Mouse (Mus musculus): Measurements from ENCODE around the gene Spdef. TPM values are rescaled to one million over a fixed set of nuclear protein-coding genes. Genes with fewer than 3 reads are reported as not detected.

Gene Spdef
- polyA plus RNA-seq, 1 experiment from 2014 or later = 1.6 TPM

DNA sequence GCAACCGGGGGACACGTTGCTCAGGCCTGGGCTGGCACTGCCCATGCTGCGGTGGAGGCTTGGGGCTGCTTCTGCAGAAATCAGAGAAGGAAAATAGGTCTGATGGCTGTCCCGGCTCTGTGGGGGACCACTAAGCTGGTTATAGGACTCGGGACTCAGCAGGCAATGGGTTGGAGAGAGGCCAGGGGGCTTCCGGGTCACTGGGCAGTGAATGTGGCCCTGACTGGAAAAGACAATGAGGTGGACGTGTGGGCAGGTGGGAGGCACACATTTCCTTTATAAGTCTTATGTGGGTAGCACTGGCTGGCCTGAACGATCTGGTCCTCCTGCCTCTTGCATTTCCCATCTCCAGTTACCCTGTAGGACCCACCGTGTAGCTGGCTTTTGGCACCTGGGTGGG is 8.4 kb downstream of the Spdef start:
- 49% methylated on average over 9 of the region's 9 CpGs for WGBS
- Histone ChIP-seq H3K27me3 (replicated peaks; ENCODE audit: control insufficient read depth, insufficient read depth, low read length) (no peaks in the 10 kb centered on the region), H3K4me2 (ENCODE audit: low read depth, low read length) (no peak overlapping the region), H3K4me1 (ENCODE audit: control insufficient read depth, insufficient read depth, low read length) (peaks cover 12% of the 10 kb centered on the region), H3K27ac (replicated peaks; ENCODE audit: low read depth, low read length) (no peak overlapping the region), H3K9me3 (ENCODE audit: control insufficient read depth, low read length) (no peaks in the 10 kb centered on the region), H3K4me3 (ENCODE audit: low read depth, low read length) (no peak overlapping the region), H3K9ac (ENCODE audit: low read depth, low read length) (no peak overlapping the region), H3K36me3 (ENCODE audit: control insufficient read depth, insufficient read depth, low read length) (no peaks in the 10 kb centered on the region)
- no peak for ATAC-seq (ENCODE audit: low read depth)
- no peak for DNase-seq (ENCODE audit: low spot score)

DNA sequence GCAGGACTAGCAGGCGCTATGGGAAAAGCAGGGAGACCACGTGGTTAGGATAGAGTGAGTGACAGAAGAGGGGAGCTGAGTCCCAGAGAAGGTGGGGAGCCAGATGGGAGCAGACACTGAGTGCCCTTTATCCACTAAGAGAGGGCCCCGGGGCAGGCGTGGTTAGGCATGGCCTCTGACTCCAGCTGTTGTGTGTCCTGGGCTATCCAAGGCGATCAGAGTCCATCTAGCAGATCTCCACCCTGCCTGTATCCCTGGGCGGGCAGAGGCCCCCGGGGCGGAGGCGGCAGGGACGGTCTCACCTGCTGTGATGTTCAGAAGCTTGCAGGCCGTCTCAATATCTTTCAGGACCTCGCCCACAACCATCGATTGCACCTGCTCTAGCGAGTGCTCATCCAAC is 9.1 kb downstream of the Spdef start:
- DNase-seq (ENCODE audit: low spot score) (no peak), ATAC-seq (ENCODE audit: low read depth) (no peak)
- WGBS = 69% methylated on average over 13 of the region's 14 CpGs
- no peak overlapping the region for H3K4me2 ChIP-seq (ENCODE audit: low read depth, low read length)
- no peaks in the 10 kb centered on the region for H3K27me3 ChIP-seq (replicated peaks; ENCODE audit: control insufficient read depth, insufficient read depth, low read length)
- peaks cover 8% of the 10 kb centered on the region for H3K4me1 ChIP-seq (ENCODE audit: control insufficient read depth, insufficient read depth, low read length)
- H3K9me3 ChIP-seq (ENCODE audit: control insufficient read depth, low read length) = no peaks in the 10 kb centered on the region
- H3K9ac ChIP-seq (ENCODE audit: low read depth, low read length) = no peak overlapping the region
- no peak overlapping the region for H3K4me3 ChIP-seq (ENCODE audit: low read depth, low read length)
- H3K36me3 ChIP-seq (ENCODE audit: control insufficient read depth, insufficient read depth, low read length) = no peaks in the 10 kb centered on the region
- no peak overlapping the region for H3K27ac ChIP-seq (replicated peaks; ENCODE audit: low read depth, low read length)

DNA sequence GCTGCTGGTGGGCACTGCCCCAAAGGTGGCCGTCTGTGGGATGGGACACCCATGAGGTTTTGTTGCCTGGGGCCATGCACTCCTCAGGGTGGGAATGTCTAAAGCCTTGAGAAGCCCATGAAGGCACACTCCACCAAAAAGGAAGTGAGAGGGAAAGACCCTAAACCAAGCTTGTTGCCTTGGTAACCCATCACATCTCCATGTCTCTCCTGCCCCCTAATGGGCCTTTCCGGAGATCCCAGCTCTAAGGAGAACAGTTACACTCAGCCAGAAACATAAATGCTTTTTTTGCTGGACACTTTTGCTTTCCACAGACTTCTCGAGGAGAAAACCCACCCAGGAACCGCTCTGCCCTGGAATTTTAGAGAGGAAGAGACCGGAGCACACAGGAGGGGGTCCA is 10.5 kb downstream of the Spdef start:
- no peak overlapping the region for H3K9ac ChIP-seq (ENCODE audit: low read depth, low read length)
- no peak overlapping the region for H3K27ac ChIP-seq (replicated peaks; ENCODE audit: low read depth, low read length)
- no peaks in the 10 kb centered on the region for H3K9me3 ChIP-seq (ENCODE audit: control insufficient read depth, low read length)
- H3K4me3 ChIP-seq (ENCODE audit: low read depth, low read length) = no peak overlapping the region
- WGBS = 48% methylated on average over 5 of the region's 5 CpGs
- DNase-seq (ENCODE audit: low spot score) (peak; percentile 35), ATAC-seq (ENCODE audit: low read depth) (no peak)
- no peaks in the 10 kb centered on the region for H3K36me3 ChIP-seq (ENCODE audit: control insufficient read depth, insufficient read depth, low read length)
- peaks cover 8% of the 10 kb centered on the region for H3K4me1 ChIP-seq (ENCODE audit: control insufficient read depth, insufficient read depth, low read length)
- no peak overlapping the region for H3K4me2 ChIP-seq (ENCODE audit: low read depth, low read length)
- no peaks in the 10 kb centered on the region for H3K27me3 ChIP-seq (replicated peaks; ENCODE audit: control insufficient read depth, insufficient read depth, low read length)

DNA sequence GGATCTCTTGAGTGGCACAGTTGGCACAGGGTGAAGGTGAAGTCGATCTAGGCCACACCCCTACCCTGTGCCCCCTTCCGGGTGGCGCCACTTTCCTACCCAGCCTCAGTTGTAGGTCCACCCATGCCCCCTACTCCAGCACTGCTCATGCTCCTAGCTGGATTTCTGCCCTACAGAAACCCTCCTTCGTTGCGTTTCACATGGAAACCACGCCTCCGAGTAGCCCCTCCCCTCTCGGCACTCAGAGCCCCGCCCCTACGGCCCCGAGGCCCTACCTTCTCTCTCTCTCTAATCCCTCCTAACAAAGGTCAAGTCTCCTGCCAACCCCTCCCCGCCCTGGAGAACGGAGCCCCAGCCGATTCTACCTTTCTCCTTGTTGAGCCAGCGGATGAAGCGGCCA is 12.0 kb downstream of the Spdef start:
- H3K9ac ChIP-seq (ENCODE audit: low read depth, low read length) = 0 out of 2 replicates have a peak overlapping the region, but pooled peaks have one; percentile 19
- 7% methylated on average over 16 of the region's 16 CpGs for WGBS
- H3K4me3 ChIP-seq (ENCODE audit: low read depth, low read length) = peak overlapping the region; percentile 28
- peaks cover 8% of the 10 kb centered on the region for H3K4me1 ChIP-seq (ENCODE audit: control insufficient read depth, insufficient read depth, low read length)
- no peaks in the 10 kb centered on the region for H3K27me3 ChIP-seq (replicated peaks; ENCODE audit: control insufficient read depth, insufficient read depth, low read length)
- ATAC-seq (ENCODE audit: low read depth) (peak; percentile 23; the same call in 1 of the 2 replicates), DNase-seq (ENCODE audit: low spot score) (peak; percentile 38)
- no peak overlapping the region for H3K27ac ChIP-seq (replicated peaks; ENCODE audit: low read depth, low read length)
- H3K36me3 ChIP-seq (ENCODE audit: control insufficient read depth, insufficient read depth, low read length) = no peaks in the 10 kb centered on the region
- H3K4me2 ChIP-seq (ENCODE audit: low read depth, low read length) = peak overlapping the region; percentile 51
- no peaks in the 10 kb centered on the region for H3K9me3 ChIP-seq (ENCODE audit: control insufficient read depth, low read length)

DNA sequence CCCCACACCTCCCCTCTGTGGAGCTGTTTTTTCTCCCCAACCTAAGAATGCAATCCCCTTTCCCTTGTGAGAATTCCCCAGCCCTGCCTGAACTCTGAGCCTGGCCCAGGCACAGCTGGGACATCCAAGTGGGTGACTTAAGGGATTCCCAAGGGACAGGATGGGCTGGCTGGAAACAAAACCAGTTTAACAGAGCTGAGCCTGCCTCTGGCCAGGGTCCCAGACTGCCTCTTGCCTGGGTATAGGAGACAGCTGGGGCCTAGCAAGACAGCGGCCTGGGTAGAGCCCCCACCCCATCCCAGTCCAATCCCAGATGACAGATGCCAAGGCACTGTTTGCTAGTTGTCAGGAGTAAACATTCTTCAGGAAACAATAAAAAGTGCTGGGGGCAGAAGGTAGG is 15.9 kb downstream of the Spdef start:
- DNase-seq (ENCODE audit: low spot score) (peak; percentile 71), ATAC-seq (ENCODE audit: low read depth) (0 out of 2 replicates have a peak, but pooled peaks have one; percentile 5)
- Histone ChIP-seq H3K4me1 (ENCODE audit: control insufficient read depth, insufficient read depth, low read length) (peaks cover 17% of the 10 kb centered on the region), H3K9me3 (ENCODE audit: control insufficient read depth, low read length) (no peaks in the 10 kb centered on the region), H3K36me3 (ENCODE audit: control insufficient read depth, insufficient read depth, low read length) (no peaks in the 10 kb centered on the region), H3K27me3 (replicated peaks; ENCODE audit: control insufficient read depth, insufficient read depth, low read length) (no peaks in the 10 kb centered on the region), H3K4me3 (ENCODE audit: low read depth, low read length) (no peak overlapping the region), H3K27ac (replicated peaks; ENCODE audit: low read depth, low read length) (no peak overlapping the region), H3K9ac (ENCODE audit: low read depth, low read length) (no peak overlapping the region), H3K4me2 (ENCODE audit: low read depth, low read length) (no peak overlapping the region)
- WGBS = 83% methylated on average over 1 of the region's 1 CpGs

DNA sequence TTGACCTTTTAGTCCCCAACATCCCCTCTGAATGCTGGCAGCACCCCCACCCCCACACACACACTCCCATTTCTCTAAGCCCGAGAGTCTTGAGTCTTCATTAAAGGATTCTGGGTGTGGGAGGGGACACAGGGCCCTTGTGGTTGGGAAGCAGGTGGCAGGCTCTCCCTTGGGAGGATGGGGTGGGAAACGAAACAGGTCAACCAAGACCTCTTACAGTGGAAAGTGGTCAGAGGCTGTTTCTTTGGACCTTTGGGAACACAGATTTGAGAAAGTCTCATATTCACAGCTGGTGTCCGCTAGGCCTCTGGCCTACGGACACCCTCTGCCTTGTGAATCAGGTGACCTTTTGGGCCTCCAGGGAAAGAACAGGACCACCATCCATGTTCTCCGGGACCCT is 19.1 kb downstream of the Spdef start:
- H3K4me1 ChIP-seq (ENCODE audit: control insufficient read depth, insufficient read depth, low read length) = peaks cover 12% of the 10 kb centered on the region
- H3K4me2 ChIP-seq (ENCODE audit: low read depth, low read length) = no peak overlapping the region
- 73% methylated on average over 5 of the region's 5 CpGs for WGBS
- no peak for ATAC-seq (ENCODE audit: low read depth)
- H3K27me3 ChIP-seq (replicated peaks; ENCODE audit: control insufficient read depth, insufficient read depth, low read length) = no peaks in the 10 kb centered on the region
- H3K27ac ChIP-seq (replicated peaks; ENCODE audit: low read depth, low read length) = no peak overlapping the region
- no peak overlapping the region for H3K9ac ChIP-seq (ENCODE audit: low read depth, low read length)
- H3K4me3 ChIP-seq (ENCODE audit: low read depth, low read length) = no peak overlapping the region
- DNase-seq (ENCODE audit: low spot score) = no peak
- H3K36me3 ChIP-seq (ENCODE audit: control insufficient read depth, insufficient read depth, low read length) = no peaks in the 10 kb centered on the region
- no peaks in the 10 kb centered on the region for H3K9me3 ChIP-seq (ENCODE audit: control insufficient read depth, low read length)

DNA sequence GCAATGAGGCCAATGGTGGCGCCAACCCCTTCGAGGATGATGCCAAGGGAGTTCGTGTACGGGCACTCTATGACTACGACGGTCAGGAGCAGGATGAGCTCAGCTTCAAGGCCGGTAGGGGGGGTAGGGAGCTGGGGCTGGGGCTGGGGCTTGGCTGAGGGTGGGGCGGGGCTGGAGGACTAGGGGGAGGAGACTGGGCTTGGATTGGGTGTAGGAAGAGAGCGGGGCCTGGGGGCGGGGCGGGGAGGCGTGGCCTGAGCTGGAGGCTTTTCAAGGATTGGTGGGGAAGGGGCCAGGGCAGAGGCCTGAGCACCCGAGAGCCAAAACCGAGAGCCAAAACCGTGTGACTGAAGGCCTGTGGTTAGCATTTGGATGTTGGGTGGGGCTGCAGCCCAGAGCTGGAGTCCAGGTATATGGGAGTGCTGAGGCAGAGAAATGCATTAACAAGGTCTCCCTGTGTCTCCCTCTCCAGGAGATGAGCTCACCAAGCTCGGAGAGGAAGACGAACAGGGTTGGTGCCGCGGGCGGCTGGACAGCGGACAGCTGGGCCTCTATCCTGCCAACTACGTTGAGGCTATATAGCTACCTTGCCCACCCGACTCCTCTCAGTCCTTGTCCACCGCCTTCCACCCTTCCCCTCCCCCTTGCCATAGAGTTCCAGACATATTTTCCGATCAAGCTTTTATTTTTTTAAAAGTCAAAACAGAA is 20.6 kb downstream of the Spdef start:
- H3K9ac ChIP-seq (ENCODE audit: low read depth, low read length) = peak overlapping the region; percentile 52
- peak overlapping the region; percentile 38 for H3K4me3 ChIP-seq (ENCODE audit: low read depth, low read length)
- no peaks in the 10 kb centered on the region for H3K27me3 ChIP-seq (replicated peaks; ENCODE audit: control insufficient read depth, insufficient read depth, low read length)
- 6% methylated on average over 24 of the region's 25 CpGs for WGBS
- peak; percentile 91 for ATAC-seq (ENCODE audit: low read depth)
- H3K4me2 ChIP-seq (ENCODE audit: low read depth, low read length) = peak overlapping the region; percentile 61
- no peaks in the 10 kb centered on the region for H3K36me3 ChIP-seq (ENCODE audit: control insufficient read depth, insufficient read depth, low read length)
- no peaks in the 10 kb centered on the region for H3K9me3 ChIP-seq (ENCODE audit: control insufficient read depth, low read length)
- peak; percentile 92 for DNase-seq (ENCODE audit: low spot score)
- peak overlapping the region; percentile 55; the same call in 1 of the 2 replicates for H3K27ac ChIP-seq (replicated peaks; ENCODE audit: low read depth, low read length)
- H3K4me1 ChIP-seq (ENCODE audit: control insufficient read depth, insufficient read depth, low read length) = peaks cover 12% of the 10 kb centered on the region

DNA sequence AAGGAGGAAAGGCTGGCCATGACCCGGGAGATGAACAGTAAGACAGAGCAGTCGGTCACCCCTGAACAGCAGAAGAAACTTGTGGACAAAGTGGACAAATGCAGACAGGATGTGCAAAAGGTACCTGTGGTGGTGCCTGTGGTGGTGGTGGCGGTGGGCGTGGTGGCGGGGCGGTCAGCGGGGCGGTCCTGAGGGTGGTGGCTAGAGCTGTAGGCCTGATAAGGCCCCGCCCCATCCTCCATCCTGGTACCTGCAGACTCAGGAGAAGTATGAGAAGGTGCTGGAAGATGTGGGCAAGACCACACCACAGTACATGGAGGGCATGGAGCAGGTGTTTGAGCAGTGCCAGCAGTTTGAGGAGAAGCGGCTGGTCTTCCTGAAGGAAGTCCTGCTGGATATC is 23.1 kb downstream of the Spdef start:
- Histone ChIP-seq H3K27me3 (replicated peaks; ENCODE audit: control insufficient read depth, insufficient read depth, low read length) (no peaks in the 10 kb centered on the region), H3K4me2 (ENCODE audit: low read depth, low read length) (no peak overlapping the region), H3K9ac (ENCODE audit: low read depth, low read length) (no peak overlapping the region), H3K9me3 (ENCODE audit: control insufficient read depth, low read length) (no peaks in the 10 kb centered on the region), H3K4me1 (ENCODE audit: control insufficient read depth, insufficient read depth, low read length) (peaks cover 12% of the 10 kb centered on the region), H3K27ac (replicated peaks; ENCODE audit: low read depth, low read length) (no peak overlapping the region), H3K36me3 (ENCODE audit: control insufficient read depth, insufficient read depth, low read length) (no peaks in the 10 kb centered on the region), H3K4me3 (ENCODE audit: low read depth, low read length) (no peak overlapping the region)
- DNase-seq (ENCODE audit: low spot score) (no peak), ATAC-seq (ENCODE audit: low read depth) (no peak)
- WGBS = 48% methylated on average over 6 of the region's 10 CpGs

Data from embryonic facial prominence, embryonic 14.5 days (tissue).